Mouse (Mus musculus): Measurements from ENCODE around the gene Ccl4.

Ccl4 gene

GRCm38 (mm10) chr11:83662204-83662603 lies at the start of gene Ccl4:
Gene Ccl4, plus strand, starts transcription at chr11:83662584.
- peak; percentile 3 for DNase-seq (ENCODE audit: low spot score)

- DNase-seq (ENCODE audit: low spot score) = no peak
Measured at GRCm38 (mm10) chr11:83616586-83616985, 45.8 kb upstream of the Ccl4 start.

GRCm38 (mm10) chr11:83618238-83618637 lies 44.1 kb upstream of the Ccl4 start:
- DNase-seq (ENCODE audit: low spot score) = no peak

DNA sequence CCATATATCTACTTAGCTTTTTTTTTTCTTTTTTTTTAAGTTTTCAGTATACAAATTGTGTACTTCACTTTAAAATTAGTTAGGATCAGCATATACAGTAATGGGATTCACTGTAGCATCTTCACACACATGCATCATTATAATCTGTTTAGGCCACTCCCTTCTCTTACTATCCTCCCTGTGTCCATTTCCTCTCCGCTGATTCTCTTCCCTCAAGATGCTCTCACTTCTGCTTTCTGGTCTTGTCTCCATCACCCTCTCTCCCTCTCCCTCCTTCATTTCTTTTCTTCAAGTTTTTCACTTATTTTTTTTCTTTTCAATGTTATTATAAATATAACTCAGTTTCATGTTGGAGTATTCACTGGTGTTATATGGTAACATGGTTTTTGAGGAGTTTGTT lies 43.3 kb upstream of the Ccl4 start:
- no peak for DNase-seq (ENCODE audit: low spot score)

DNA sequence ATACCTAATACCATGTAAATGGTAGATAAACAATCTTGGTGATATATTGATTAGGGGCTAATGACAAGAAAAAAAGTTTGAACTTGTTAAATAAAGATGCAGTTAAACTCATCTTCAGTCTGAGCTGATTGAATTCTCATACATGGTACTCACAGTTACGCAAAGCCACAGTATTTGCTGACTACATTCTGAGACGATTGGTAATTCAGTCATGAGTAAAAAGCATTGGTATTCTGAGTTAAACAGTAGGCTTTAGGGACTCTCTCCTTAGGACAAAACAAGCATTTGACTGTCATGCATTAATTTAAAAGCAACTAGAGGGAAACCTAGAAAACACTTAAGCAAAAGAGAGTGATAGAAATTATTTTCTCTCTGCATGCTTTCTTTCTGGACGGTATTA lies 38.8 kb upstream of the Ccl4 start:
- DNase-seq (ENCODE audit: low spot score) = no peak

DNA sequence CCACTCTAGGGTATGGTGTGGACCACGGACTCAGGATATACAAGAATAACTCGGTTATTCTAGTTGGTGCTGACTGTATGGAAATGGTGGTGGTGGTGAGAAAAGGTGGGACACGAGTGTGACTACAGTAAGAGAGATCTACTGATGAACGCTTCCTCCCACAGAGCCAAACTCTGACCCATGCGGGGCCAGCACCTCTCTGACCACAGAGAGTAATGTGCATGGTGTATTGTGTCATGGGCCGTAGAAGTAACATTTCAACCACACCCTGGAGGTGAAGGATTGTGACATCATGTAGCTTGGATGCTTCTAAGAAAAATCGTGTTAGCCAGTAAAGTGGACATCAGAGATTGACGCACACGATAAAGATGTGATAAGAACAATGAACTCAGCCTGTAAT lies 33.6 kb upstream of the Ccl4 start:
- no peak for DNase-seq (ENCODE audit: low spot score)

- DNase-seq (ENCODE audit: low spot score) = no peak
Measured at GRCm38 (mm10) chr11:83630630-83631029, 31.8 kb upstream of the Ccl4 start.

DNA sequence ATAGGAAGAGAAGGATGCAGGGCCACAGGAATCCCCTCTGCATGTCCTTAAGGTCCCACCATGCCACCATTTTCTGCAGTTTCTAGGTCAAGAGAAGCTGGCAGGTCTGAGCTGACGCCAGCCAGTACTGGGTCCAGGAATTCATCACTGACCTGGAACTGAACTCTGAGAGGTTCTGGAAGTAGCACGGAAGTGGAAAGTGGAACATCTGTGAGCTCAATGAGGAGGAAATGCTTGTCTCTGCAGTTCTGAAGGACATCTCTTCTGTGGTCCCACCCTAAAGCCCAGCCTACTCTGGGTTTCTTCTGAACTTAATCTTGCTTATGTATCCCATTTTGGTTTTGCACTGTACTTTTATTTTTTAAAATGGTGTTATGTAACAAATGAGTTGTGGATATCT lies 31.3 kb upstream of the Ccl4 start:
- DNase-seq (ENCODE audit: low spot score) = no peak

GRCm38 (mm10) chr11:83632744-83633143 lies 29.6 kb upstream of the Ccl4 start:
- peak; percentile 13 for DNase-seq (ENCODE audit: low spot score)

DNA sequence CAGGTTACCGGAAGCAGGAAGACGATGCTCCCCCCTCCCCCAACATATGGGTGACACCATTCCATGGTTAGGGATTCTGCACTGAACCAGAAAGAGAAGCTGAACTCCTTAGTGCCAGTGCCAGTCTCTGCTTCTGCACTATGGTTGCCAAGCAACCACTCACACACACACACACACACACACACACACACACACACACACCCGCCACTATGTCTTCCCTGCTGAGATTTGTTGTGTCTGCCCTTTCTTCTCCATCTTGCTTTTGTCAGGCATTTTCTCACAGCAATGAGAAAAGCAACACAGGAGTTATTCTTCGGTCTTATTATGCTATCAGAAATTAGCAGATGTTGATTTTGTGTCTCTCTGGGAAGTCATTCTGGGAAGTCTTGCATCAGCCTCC lies 28.0 kb upstream of the Ccl4 start:
- DNase-seq (ENCODE audit: low spot score) = no peak

GRCm38 (mm10) chr11:83634898-83635297 lies 27.5 kb upstream of the Ccl4 start:
- no peak for DNase-seq (ENCODE audit: low spot score)

DNA sequence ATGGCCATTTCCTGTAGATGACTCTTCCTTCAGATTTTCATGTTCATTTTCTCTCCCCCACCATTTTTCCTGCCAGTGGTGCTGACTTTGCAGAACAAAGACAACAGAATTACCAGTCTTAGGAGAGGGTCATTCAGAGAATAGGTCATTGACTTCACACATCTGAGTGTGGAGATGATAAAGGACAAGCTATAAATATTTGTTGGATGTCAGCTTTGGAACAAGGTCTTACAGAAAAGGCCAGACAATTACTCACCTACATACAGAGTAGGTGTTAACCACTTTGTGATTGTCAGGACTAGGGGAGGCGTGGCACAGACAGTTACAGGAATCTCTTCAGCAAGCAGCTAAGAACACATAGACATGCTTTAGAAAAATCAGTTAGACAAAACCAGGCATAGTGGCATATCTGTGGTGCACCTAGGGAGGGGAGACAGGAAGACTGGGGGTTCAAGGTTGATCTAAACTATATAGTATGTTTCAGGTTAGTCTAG lies 25.6 kb upstream of the Ccl4 start:
- DNase-seq (ENCODE audit: low spot score) = no peak

- no peak for DNase-seq (ENCODE audit: low spot score)
Measured at GRCm38 (mm10) chr11:83638934-83639333, 23.4 kb upstream of the Ccl4 start.

DNA sequence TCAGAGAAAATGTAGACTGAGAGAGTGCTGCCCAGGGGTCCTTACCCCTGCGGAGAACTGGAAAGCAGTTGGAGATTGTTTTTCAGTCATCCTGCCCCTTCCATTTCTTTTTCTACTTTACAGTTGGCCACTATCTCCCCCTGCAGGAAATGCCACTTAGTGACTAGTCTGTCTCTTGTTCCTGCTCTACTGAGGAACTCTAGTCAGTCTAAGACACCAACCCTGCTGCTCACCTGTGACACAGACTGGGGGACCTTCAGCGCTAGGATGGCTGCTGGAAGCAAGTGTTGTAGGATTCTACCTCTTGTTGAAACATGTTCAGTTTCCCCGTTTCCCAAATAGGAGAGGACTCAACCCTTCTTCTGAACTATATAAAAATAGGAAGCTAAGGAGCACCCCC lies 22.9 kb upstream of the Ccl4 start:
- no peak for DNase-seq (ENCODE audit: low spot score)

GRCm38 (mm10) chr11:83640141-83640540 lies 22.2 kb upstream of the Ccl4 start:
- no peak for DNase-seq (ENCODE audit: low spot score)

DNA sequence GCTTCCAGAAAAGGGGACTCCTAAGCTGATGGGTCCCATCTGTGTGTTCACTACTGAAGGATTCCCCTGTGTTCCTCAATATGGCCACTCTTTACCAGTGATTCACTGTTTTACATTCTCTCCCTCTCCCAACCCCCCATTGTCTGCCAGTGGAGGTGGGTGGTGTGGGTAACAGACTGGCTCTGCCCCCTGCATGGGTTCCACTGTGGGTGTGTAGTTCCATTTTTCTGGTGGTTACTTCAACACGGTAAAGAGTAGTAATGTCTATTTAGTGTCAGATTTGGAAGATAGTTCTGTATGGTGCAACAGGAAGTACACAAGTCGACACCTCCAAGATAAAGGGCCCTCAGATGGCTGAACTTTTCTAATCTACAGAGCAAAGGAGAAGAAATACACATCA lies 21.2 kb upstream of the Ccl4 start:
- DNase-seq (ENCODE audit: low spot score) = no peak

DNA sequence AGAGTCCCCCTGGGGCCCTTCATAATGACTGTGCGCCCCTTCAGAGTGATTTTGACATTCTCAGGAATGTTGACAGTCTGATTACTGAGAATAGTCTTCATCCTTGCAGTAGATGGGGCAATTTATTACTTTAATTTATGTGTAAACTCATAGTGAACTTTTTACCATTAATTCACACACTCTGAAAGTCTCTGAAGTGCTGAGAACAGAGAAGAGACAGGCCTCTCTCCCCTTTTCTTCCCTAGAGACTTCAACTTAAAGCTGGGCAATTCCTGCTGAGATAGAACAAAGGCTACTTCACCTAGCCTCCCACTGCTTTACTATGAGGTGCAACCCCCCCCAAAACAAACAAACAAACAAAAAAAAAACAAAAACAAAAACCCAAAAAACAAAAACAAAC lies 16.9 kb upstream of the Ccl4 start, which contains the start of gene Rpl9-ps1:
Rpl9-ps1 (minus strand) TSS at position 101 of the 400 bp plus-strand sequence.
- DNase-seq (ENCODE audit: low spot score) = no peak

GRCm38 (mm10) chr11:83646356-83647149 lies 15.8 kb upstream of the Ccl4 start:
- no peak for DNase-seq (ENCODE audit: low spot score)

DNA sequence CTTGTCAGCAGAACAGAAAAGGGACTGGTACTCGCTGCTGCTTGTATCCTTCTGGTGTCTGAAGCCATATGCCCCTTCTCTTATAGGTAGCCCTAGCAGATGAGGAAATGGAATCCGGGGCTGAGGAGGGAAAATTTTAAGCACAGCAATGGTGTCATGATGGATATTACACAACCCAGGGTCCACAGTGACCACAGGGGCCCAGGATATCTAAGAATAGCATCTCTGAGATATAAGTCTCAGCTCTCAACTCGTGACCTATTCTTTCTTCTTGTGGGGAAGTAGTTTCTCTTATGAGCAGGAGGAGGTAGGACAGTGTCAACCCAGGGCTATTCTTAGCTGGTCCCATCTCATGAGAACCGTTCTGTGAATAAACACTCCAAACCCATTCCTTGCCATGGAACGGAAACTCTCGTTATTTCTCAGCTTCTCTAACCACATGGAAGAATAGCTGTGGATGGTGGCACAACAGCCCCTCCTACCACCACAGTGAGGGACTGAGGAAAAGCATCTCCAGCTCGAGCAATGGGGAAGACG lies 13.0 kb upstream of the Ccl4 start, which contains the start of gene Ccl3:
Ccl3 (minus strand) TSS at position 51 of the 537 bp plus-strand sequence.
- no peak for DNase-seq (ENCODE audit: low spot score)

DNA sequence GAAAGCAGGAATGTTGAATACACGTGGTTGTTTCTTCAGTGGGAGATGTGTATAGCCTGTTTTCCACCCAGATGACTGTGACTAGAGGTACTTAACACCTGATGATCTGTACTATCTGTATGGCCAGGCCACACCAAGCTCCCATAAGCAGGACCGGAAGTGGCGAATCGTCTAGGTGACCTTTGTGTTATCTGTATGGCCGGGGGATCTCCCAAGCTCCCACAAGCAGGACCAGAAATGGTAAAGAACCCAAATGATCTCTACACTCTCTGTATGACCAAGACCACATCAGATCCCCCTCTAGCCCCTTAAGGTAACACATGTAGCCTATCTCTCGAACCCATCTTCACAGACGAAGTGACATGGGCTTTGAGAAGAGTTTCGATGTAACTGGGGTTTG lies 7.8 kb upstream of the Ccl4 start:
- no peak for DNase-seq (ENCODE audit: low spot score)

DNA sequence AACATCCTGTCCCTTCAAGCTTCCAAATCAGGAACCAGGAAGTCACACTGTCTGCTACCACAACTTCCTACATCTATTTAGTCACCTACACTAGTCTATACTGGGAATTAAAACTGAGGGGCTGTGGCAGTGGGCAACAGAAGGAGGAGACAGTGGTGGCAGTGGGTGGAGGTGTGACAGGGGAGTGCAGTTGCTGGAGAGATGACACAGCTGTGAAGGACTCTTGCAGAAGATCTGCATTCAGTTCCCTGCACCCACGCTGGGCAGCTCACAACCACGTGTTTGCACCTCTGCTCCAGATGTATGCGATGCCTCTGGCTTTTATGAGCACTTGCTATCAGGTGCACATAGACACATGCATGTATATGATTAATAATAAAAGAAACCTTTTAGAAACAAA lies 4.9 kb upstream of the Ccl4 start:
- no peak for DNase-seq (ENCODE audit: low spot score)

DNA sequence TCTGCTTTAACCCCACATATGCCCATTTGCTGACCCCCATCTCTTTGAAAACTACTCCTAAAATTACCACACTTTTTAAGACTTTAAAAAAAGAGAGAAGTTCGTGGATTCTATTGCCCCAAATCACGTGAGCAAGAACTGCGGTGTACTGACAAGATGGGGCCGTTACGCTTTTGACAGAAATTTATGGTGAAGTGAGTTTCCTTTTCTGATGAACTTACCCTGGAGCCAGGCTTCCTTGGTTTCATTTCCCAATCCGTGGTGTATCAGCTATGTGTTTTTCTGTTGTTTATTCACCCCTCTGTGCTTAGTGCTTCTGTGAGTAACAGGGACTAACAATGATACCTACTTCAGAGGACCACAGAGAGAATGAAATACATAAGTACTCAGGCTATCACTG lies 3.6 kb upstream of the Ccl4 start:
- DNase-seq (ENCODE audit: low spot score) = no peak

GRCm38 (mm10) chr11:83663532-83663931 lies 1.1 kb downstream of the Ccl4 start:
- no peak for DNase-seq (ENCODE audit: low spot score)

GRCm38 (mm10) chr11:83671743-83672142 lies 9.4 kb downstream of the Ccl4 start:
- DNase-seq (ENCODE audit: low spot score) = no peak

Data from MN1 (cell line).